Mouse (Mus musculus) neural tube, embryonic 11.5 days (tissue): ENCODE data around the gene Mboat2. TPM values are rescaled to one million over a fixed set of nuclear protein-coding genes. Genes with fewer than 3 reads are reported as not detected.

Experiments used
- ATAC-seq: fragments of 200-750 bp; cut with Nextera tagmentation; 2 replicates; pipeline ENCODE4 v1.8.0; 2017; ENCODE audit warnings: moderate number of reproducible peaks, mild to moderate bottlenecking, moderate TSS enrichment, moderate library complexity; ENCODE audit not compliant: insufficient read depth, low FRiP score, low TSS enrichment
- DNase-seq: peaks from one replicate; pipeline ENCODE4 v3.0.0-alpha.2; 2015; ENCODE audit warnings: low spot score
- H3K27ac ChIP-seq: fragments of 300-500 bp; sonication (generic); 2 replicates; pipeline ENCODE4 v1.5.1; 2014; ENCODE audit warnings: low read depth, mild to moderate bottlenecking, low read length
- H3K27me3 ChIP-seq: fragments of 300-500 bp; sonication (generic); 2 replicates; pipeline ENCODE4 v1.6.1; 2014; ENCODE audit warnings: mild to moderate bottlenecking, low read length, mixed read lengths; ENCODE audit not compliant: control insufficient read depth, insufficient read depth
- H3K36me3 ChIP-seq: fragments of 300-500 bp; sonication (generic); 2 replicates; pipeline ENCODE4 v1.6.1; 2014; ENCODE audit warnings: mild to moderate bottlenecking, low read length, moderate library complexity, mixed read lengths; ENCODE audit not compliant: control insufficient read depth, insufficient read depth
- H3K4me1 ChIP-seq: fragments of 300-500 bp; sonication (generic); 2 replicates; pipeline ENCODE4 v1.6.1; 2014; ENCODE audit warnings: low read length, mixed read lengths; ENCODE audit not compliant: control insufficient read depth, insufficient read depth
- H3K4me2 ChIP-seq: fragments of 300-500 bp; sonication (generic); 2 replicates; pipeline ENCODE4 v1.6.1; 2014; ENCODE audit warnings: low read depth, mild to moderate bottlenecking, moderate library complexity
- H3K4me3 ChIP-seq: fragments of 300-500 bp; sonication (generic); 2 replicates; pipeline ENCODE4 v1.5.1; 2014; ENCODE audit warnings: low read depth, low read length
- H3K9ac ChIP-seq: fragments of 300-500 bp; sonication (generic); 2 replicates; pipeline ENCODE4 v1.6.1; 2014; ENCODE audit warnings: mild to moderate bottlenecking, low read length
- H3K9me3 ChIP-seq: fragments of 300-500 bp; sonication (generic); 2 replicates; pipeline ENCODE4 v1.6.1; 2016; ENCODE audit warnings: low read length; ENCODE audit not compliant: control insufficient read depth
- WGBS: fragments of 180-500 bp; shearing (Covaris S2); extraction: QIAGEN DNeasy Blood & Tissue Kit; methylation state at CpG from one replicate; pipeline ENCODE4 v1.1.7; 2014; 5-methylcytosine and 5-hydroxymethylcytosine counted together
- polyA plus RNA-seq: library from polyadenylated mRNA; unstranded; fragments of >200 nt; fragmentation: Nextera tagmentation; extraction: Ambion mirVana; gene quantifications from 2 replicates; pipeline ENCODE4 v1.2.1, GENCODE M21; 2014

Gene Mboat2
- 51.0 and 60.9 TPM in 2 replicates for polyA plus RNA-seq

DNA sequence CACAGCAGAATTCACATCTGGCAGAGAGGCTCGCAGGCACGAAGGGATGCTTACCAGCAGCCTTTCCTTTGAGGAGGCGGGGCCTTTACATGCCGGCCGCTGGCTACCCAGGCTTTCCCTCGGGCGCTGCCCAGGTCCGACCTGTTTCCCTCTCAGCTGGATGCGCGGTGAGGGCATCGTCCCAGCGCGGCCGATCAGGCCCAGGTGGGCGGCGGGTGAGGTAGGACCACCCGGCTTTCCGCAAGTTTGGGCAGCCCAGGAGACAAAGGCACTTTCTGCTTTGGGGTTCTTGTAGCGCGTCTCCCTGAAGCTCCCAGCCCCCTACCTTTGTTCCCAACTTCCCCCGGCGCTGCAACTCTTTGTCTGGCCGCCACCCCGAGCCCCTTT, at the start of gene Mboat2:
Gene Mboat2, plus strand, starts transcription at position 114 of the 387 bp plus-strand sequence.
- H3K9ac ChIP-seq, result peak within 1 kb of the TSS; percentile 97
- no peaks in the 10 kb centered on the region for H3K27me3 ChIP-seq
- no peak for DNase-seq
- H3K4me3 ChIP-seq, result peak within 1 kb of the TSS; percentile 91
- no peaks in the 10 kb centered on the region for H3K9me3 ChIP-seq
- ATAC-seq, result peak; percentile 25; the same call in 1 of the 2 replicates
- WGBS, result 0% methylated on average over 21 of the region's 24 CpGs
- peak within 1 kb of the TSS; percentile 66 for H3K4me2 ChIP-seq
- peak within 1 kb of the TSS; percentile 97 for H3K27ac ChIP-seq
- H3K4me1 ChIP-seq, result peaks cover 10% of the 10 kb centered on the region; the same call in 1 of the 2 replicates
- H3K36me3 ChIP-seq, result no peaks in the 10 kb centered on the region

DNA sequence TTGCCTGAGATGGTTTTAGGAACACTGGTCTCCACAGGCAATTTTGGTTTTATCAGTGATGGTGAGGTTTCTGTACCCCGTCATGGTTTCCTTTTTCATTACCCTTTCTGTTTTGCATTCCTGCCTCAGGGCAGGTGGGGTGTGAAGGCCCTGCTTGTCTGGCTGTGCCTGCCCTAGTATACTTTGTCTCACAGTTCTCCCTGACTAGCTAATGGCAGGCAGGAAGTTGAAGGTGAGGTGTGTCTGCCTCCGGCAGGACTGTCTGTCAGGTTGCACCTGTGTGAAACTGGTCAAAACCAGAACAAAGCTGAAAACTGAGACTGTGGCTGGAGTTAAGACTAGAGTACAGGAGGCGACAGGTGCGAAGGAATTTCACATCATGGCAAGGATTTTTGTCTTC, 46.9 kb upstream of the Mboat2 start:
- H3K36me3 ChIP-seq, result no peaks in the 10 kb centered on the region
- WGBS, result 74% methylated on average over 4 of the region's 4 CpGs
- ATAC-seq, result no peak

DNA sequence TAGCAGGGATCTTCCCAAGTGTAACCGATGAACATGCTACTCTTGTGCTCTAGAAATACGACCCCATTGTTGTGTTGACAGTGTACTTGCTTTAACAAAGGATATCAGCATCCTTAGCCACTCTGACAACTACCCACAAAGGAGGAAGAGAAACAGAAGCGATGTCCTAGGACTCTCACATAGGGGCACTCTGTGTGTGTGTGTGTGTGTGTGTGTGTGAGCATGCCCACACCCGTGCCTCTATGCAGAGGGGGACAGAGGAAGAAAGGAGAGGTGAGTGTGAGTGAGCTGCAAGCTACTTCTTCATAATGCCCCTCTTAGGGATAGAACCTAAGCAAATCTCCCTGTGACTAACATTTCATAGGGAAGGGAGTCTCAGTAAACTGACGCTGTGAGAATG, 44.8 kb upstream of the Mboat2 start:
- ATAC-seq, result no peak
- no peak overlapping the region for H3K27ac ChIP-seq
- H3K9ac ChIP-seq, result no peak overlapping the region
- no peaks in the 10 kb centered on the region for H3K4me1 ChIP-seq
- no peak for DNase-seq
- H3K36me3 ChIP-seq, result no peaks in the 10 kb centered on the region
- WGBS, result 65% methylated on average over 5 of the region's 5 CpGs
- H3K9me3 ChIP-seq, result no peaks in the 10 kb centered on the region
- H3K27me3 ChIP-seq, result no peaks in the 10 kb centered on the region
- no peak overlapping the region for H3K4me2 ChIP-seq
- no peak overlapping the region for H3K4me3 ChIP-seq

More for the DNA sequence above, 46.9 kb upstream of the Mboat2 start:
- no peak for DNase-seq
- H3K27ac ChIP-seq, result no peak overlapping the region
- no peak overlapping the region for H3K9ac ChIP-seq
- H3K4me3 ChIP-seq, result no peak overlapping the region
- H3K9me3 ChIP-seq, result no peaks in the 10 kb centered on the region
- no peak overlapping the region for H3K4me2 ChIP-seq
- no peaks in the 10 kb centered on the region for H3K4me1 ChIP-seq
- no peaks in the 10 kb centered on the region for H3K27me3 ChIP-seq

DNA sequence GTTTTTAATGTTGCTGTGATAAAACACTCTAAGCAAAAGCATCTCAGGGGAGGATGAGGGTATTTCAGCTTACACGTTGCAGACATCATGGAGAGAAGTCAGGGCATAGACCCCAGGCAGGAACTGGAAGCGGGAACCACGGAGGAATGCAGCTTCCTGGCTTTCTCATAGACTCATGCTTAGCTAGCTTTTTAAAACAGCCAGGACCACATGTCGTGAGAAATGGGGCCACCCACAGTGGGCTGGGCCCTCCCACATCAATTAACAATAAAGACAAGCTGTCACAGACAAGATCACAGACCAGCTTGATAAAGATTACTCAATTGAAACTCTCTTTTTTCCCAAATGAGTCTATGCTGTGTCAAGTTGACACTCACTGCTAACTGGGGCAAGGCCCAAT, 44.4 kb upstream of the Mboat2 start:
- Histone ChIP-seq H3K9ac (no peak overlapping the region), H3K9me3 (no peaks in the 10 kb centered on the region), H3K4me1 (no peaks in the 10 kb centered on the region), H3K4me2 (no peak overlapping the region), H3K36me3 (no peaks in the 10 kb centered on the region), H3K27me3 (no peaks in the 10 kb centered on the region), H3K4me3 (no peak overlapping the region), H3K27ac (no peak overlapping the region)
- 14% methylated on average over 4 of the region's 4 CpGs for WGBS
- ATAC-seq (no peak), DNase-seq (no peak)

DNA sequence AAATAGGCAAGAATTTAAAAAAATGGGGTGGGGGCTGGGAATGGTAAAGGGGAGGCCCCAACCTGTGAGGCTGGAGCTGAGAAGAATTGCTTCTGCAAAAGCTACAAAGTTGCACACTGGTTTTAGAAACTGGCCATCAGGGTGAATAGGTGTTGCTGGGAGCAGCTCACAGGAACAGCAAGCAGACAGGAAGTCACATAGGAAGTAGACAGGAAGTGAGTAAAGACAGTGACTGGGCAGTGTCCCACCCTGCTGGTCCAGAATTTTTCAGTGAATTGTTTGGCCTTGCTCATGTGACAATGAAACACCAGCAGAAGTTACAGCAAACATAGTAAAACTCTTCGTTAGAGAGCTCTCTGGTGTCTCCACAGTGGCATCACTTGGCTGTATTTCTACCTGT, 41.0 kb upstream of the Mboat2 start:
- Histone ChIP-seq H3K4me3 (no peak overlapping the region), H3K27me3 (no peaks in the 10 kb centered on the region), H3K27ac (no peak overlapping the region), H3K4me1 (no peaks in the 10 kb centered on the region), H3K4me2 (no peak overlapping the region), H3K36me3 (no peaks in the 10 kb centered on the region), H3K9me3 (no peaks in the 10 kb centered on the region), H3K9ac (no peak overlapping the region)
- no peak for ATAC-seq
- DNase-seq, result no peak
- WGBS, result 86% methylated on average over 1 of the region's 1 CpGs

DNA sequence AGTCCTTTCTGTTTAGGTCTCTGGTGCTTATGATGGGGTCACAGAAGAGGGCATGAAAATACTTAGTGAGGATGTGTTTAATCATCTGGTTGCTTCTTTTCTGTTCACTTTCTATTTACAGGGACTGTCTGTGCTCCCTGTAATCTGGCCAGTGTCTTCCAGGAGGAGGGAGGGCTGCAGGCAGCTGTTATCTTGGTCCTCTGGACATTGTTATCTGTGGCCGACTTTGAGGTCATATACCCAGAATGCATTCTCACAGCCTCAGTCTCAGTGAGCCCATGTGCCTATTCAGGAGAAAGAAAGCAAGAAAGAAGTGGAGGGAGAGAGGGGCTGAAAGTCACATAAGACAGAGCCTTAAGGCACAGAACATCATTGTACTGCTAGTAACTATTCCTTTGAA, 19.4 kb upstream of the Mboat2 start:
- WGBS, result 33% methylated on average over 1 of the region's 1 CpGs
- DNase-seq, result no peak
- ATAC-seq, result no peak
- Histone ChIP-seq H3K4me1 (no peaks in the 10 kb centered on the region), H3K27me3 (no peaks in the 10 kb centered on the region), H3K36me3 (no peaks in the 10 kb centered on the region), H3K9me3 (no peaks in the 10 kb centered on the region), H3K4me2 (no peak overlapping the region), H3K9ac (no peak overlapping the region), H3K27ac (no peak overlapping the region), H3K4me3 (no peak overlapping the region)

DNA sequence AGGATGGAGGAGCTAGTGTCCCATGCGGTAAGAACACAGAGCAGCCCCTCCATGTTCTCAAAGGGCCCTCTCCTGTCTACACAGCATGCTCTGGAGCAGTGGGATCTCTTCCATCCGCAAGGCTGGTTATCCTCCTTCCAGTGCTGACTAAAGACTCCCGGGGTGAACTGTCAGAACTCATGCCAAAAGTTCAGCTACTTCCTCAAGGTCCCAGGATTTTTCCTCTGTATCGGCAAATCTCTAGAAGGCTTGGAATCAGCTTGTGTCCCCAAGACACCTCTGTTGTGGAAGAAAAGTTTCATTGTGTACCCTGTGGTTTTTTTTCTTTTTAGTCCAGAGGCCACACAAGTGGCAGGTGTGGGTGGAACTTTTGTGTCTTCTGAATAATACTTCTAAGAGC, 18.8 kb upstream of the Mboat2 start:
- no peak overlapping the region for H3K27ac ChIP-seq
- H3K4me3 ChIP-seq, result no peak overlapping the region
- DNase-seq (no peak), ATAC-seq (no peak)
- H3K4me2 ChIP-seq, result no peak overlapping the region
- no peaks in the 10 kb centered on the region for H3K9me3 ChIP-seq
- WGBS, result 82% methylated on average over 4 of the region's 4 CpGs
- H3K9ac ChIP-seq, result no peak overlapping the region
- no peaks in the 10 kb centered on the region for H3K36me3 ChIP-seq
- no peaks in the 10 kb centered on the region for H3K27me3 ChIP-seq
- no peaks in the 10 kb centered on the region for H3K4me1 ChIP-seq

DNA sequence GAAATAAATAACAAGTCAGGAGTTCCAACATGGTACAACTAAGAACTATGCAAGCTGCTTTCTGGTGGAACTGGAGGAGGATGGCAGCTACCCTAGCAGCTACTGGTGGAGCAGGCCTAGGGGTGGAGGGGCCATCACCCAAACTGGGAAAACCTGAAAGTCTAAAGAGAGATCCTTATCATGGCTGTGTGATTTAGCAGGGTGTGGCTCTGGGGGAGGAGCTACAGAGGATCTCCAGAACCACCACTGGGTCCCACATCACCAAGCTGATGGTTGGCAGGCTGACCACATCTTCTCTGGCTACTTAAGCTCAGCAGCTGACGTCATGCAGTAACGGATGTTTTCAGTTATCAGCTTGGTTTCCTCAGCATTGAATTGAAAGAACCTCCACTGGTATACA, 7.8 kb upstream of the Mboat2 start:
- Histone ChIP-seq H3K36me3 (no peaks in the 10 kb centered on the region), H3K27me3 (no peaks in the 10 kb centered on the region), H3K4me1 (no peaks in the 10 kb centered on the region), H3K4me2 (no peak overlapping the region), H3K27ac (no peak overlapping the region), H3K9me3 (no peaks in the 10 kb centered on the region), H3K9ac (no peak overlapping the region), H3K4me3 (no peak overlapping the region)
- DNase-seq (no peak), ATAC-seq (no peak)
- 88% methylated on average over 2 of the region's 2 CpGs for WGBS

DNA sequence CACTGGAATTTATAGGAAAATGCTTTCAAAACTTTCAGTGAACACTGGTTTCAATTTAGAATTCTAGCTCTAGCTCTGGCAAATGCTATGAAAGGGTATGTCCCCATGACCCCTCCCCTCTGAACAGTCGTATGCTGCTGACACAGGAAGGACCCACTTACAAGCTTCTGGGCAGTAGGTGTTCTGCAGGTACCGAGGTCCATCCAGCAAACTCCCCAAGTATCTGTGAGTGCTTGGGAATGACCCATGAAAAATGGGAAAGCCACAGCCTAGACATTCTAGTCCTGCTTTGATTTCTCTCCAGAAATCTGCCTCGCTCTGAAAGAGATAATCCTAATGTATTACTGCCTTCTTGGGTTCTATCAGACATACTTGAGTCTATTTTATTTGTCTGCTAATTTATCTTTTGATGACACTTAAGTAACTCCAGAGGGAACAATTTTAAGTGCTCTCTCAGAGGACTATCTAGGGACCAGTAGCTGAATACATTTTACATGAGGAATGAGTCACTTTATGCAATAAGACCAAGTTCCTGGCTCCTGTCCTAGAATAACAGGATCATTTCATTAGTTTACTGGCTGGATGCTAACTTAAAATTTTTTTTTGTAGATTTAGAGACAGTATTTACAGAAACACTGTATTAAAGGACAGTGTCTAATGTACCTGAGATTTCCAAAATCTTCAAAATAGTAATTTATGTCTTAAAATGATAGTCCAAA, 6.9 kb upstream of the Mboat2 start:
- Histone ChIP-seq H3K27ac (no peak overlapping the region), H3K27me3 (no peaks in the 10 kb centered on the region), H3K9me3 (no peaks in the 10 kb centered on the region), H3K9ac (no peak overlapping the region), H3K4me3 (no peak overlapping the region), H3K4me1 (no peaks in the 10 kb centered on the region), H3K36me3 (no peaks in the 10 kb centered on the region), H3K4me2 (no peak overlapping the region)
- DNase-seq (no peak), ATAC-seq (no peak)
- 80% methylated on average over 3 of the region's 3 CpGs for WGBS
